Mouse (Mus musculus): Measurements from ENCODE around the gene Hs6st1.
"Not testable (repeated sequence)": the region's sequence is repeated elsewhere in the genome, so short reads cannot be mapped to it uniquely, and the experiment has no call there.

Gene Hs6st1

DNA sequence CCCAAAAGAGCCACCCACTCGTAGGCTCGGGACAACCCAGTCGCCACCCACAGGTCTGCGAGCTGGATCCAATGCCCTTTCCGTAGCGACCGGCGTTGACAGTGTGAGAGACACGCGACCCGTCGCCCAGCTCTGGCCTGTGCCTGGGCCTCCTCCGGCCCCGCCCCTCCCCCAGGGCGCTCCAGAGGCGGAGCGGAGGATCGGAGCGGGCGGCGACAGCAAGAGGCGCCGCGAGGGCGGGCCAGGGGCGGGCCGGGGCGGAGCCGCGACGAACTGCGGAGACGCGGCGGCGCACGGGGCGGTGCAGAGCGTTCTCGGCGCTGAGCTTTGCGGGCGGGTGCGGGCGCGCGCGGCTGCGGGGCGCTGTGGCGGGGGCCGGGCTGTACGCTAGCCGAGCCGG lies at the start of gene Hs6st1:
Gene Hs6st1 (plus strand): TSS at position 325 of the 400 bp plus-strand sequence.
- CTCF ChIA-PET: interaction anchor here (0.7 kb wide), 2 partner anchors 324 to 1340 kb away, joined by 3 to 4 read pairs; no protein-coding TSS in a partner anchor

DNA sequence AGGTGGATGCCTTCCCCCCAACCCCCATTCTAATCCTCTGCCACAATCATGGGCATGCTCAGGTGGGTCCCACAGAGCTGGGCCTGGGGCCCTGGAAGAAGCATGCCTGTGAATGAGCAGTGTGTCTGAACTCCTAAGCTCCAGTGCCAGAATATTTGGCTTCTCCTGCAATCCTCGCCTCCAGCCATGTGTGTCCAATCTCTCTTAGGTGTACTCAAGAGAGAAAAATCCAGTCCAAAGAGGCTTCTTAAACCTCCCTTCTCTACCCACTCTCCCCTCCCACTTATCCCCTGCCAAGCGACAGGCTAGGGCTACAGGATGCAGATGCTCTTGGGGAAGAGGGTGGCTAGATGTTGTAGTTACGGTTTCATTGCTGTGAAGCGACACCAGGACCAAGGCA lies 49.6 kb upstream of the Hs6st1 start:
- CTCF ChIA-PET: no interaction called here

DNA sequence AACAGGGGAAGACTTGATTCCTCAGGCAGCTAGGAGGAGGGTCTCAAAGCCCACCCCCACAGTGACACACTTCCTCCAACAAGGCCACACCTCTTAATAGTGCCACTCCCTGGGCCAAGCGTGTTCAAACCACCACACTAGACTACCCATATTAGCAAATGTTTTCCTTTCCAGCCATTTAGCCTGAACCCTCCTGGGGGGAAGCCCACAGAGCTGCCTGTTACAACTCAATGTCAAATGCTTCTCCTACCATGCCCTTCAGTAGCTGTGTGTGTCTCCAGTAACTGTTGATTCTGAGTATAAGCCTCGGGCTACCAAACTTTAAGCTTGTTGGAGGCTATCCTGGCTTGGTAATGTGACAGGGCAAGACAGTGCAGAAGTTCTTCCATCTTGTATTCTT lies 49.0 kb upstream of the Hs6st1 start:
- CTCF ChIA-PET: no interaction called here

DNA sequence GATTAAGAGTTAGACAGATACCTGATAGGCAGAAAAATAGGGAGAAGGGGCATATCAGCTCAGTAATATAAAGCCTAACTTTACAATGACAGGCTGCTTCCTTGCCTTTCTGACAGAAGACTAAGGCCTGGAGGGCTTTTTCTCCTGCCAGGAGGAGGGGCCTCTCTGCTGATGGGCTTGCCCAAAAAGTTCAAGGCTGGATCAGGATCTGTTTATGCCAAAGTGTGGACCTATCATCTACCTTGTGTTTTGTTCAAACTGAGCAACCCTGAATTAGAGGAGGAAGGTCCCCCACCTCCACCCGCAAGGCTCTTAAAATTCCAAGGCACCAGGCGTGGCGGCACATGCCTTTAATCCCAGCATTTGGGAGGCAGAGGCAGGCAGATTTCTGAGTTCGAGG lies 47.9 kb upstream of the Hs6st1 start:
- CTCF ChIA-PET: no interaction called here

DNA sequence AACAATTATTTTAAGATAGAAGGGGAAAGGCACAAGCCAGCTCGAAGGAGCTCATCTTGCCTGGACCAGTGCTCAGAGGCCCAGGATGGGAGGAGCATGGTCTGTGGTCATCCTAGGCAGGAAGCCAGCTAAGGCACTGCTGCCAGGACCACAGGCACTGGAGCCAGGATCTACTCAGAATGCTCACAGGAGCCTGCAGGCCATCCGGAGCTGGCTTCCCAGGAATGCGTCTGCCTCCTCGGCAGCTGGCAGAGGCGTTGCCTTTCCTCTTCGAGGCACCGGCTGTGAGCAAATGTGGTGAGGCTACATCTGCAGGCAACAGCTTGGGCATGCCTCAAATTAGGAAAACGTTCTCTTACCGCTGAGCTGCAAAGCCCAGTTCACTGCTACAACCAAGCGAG lies 37.8 kb upstream of the Hs6st1 start:
- CTCF ChIA-PET: no interaction called here

DNA sequence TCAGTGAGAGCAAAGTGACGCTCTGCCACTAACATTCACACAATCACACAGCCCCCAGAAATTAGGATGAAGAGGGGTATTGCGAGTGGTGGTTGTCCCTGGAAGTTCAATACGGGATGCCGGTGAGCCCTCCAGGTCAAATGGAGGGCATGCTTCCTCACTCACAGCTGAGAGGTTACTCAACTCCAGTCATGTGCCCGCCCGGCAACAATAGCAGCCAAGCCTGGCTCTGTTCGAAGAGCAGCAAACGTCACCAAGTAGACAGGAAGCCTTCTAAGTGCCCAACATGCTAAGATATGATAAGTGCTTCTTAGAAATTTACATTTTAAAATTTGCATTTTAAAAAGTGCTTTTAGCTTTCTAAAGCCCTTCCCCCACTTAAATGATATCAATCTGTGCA lies 29.4 kb upstream of the Hs6st1 start:
- CTCF ChIA-PET: no interaction called here

DNA sequence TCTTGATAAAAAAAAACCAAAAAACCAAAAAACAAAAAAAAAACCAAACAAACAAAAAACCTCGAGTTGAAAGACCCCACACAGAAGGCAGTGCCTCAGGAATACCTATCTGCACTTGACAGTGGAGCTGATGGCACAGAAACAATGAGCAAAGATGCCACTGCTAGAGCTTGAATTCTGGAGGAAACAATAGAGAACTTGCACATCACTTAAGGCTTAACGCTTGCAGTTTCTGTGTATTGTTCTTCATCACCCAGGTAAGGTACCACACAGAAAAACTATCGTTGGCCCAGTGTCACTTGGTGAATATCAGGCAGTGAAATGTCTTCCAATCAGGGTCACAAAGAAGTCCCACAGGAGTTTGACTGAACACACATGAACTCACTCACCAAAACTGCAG lies 26.1 kb upstream of the Hs6st1 start:
- CTCF ChIA-PET: no interaction called here

DNA sequence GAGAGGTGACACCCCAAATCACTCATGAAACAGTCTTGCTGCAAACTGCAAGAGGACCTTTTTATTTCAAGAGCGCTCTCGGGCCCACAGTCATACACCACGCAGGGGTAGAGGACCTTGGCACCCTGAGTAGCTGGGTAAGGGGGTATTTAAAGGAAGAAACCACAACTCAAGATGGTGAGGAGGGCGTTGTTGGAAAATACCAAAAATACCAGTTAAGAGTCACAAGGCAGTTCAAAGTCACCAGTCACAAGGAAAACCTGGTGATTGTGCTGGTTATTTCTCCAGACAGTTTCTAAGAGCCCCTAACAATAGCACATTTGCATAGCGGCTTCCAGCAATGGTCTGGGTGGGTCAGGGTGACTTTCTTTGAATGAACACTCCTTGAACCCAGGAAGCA lies 24.4 kb upstream of the Hs6st1 start:
- CTCF ChIA-PET: not testable (repeated sequence)

DNA sequence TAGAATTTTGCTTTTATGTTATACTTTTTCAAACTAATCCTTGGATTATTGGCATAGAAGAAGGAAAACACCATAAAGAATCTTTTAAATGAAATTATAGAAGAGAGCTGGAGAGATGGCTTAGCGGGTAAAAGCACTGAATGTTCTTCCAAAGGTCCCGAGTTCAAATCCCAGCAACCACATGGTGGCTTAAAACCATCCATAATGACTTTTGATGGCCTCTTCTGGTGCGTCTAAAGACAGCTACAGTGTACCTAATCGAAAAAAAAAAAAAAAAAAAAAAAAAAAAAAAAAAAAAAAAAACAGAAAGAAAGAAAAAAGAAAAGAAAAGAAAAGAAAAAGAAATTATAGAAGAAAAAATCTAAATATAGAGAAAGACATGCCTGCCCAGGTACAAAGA lies 23.9 kb upstream of the Hs6st1 start:
- CTCF ChIA-PET: interaction anchor here (0.6 kb wide), 1 partner anchor 57 kb away, joined by 14 read pairs; no protein-coding TSS in a partner anchor

DNA sequence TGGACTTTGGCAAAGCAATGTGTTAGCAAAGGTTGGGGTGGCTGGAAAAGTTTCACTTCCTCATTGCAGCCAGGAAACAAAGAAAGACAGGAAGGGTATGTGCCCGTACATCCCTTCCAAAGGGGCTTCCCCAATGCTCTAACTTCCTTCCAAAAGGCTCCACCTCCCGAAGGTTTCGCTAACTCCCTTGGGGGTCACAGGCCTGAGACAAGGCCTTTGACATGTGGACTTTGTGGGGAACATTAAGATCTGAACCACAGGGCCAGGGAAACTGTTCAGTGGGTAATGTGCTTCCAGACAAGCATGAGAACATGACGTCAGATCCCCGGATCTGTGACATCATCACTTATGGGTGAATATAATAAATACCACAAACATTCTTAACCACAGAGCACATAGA lies 15.5 kb upstream of the Hs6st1 start:
- CTCF ChIA-PET: no interaction called here

DNA sequence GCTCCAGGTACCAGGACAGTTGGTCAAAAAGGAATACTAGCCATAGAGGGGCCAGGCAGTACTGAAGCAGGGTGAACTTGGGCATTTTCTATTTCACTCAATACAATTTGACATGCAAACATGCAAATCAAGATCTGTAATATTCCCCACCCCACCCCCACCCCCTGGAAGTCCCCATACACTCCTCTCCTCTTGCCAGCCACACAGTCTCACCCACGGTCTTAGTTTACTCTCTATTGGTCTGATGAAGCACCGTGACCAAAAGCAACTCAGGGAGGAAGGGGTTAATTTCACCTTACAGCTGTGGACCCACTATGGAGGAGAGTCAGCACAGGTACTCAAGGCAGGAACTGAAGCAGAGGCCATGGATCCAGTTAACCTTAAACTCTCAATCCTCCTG lies 14.6 kb upstream of the Hs6st1 start:
- CTCF ChIA-PET: no interaction called here

DNA sequence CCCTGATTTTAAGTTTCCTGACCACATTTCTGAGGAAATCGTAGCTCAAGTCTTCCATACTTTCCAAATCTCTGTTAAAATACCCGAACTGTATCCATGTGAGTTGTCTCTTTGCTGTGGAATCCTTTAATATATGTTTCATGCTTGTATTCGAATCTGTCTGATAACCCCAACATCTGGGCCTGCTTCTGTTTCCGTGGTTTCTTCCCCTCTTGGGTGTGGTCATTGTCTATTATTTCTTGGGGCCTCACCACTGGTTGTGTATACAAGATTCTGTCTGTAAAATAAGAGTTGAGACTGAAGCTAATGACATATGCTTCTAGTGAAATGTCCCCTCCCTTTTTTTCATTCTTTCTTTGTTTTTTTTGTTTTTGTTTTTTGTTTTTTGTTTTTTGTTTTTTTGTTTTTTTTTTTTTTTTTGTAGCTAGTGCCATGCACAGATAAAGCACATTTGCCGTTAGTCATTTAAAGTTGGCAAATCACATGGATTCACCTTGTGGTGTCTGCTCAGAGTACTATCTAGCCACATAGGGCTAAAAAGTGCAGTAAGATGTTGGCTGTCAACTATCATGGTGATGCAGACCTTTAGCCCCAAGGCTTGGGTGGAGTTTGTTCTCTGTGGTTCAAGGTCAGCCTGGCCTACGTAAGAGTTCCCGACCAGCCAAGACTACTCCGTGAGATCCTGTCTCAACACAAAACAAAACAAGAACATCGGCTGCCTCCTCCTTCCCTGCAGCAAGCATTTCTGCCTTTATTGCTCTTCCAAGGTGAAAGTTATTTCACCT lies 13.8 kb upstream of the Hs6st1 start:
- CTCF ChIA-PET: interaction anchor here (0.6 kb wide), 1 partner anchor 11 kb away, joined by 3 read pairs; no protein-coding TSS in a partner anchor

DNA sequence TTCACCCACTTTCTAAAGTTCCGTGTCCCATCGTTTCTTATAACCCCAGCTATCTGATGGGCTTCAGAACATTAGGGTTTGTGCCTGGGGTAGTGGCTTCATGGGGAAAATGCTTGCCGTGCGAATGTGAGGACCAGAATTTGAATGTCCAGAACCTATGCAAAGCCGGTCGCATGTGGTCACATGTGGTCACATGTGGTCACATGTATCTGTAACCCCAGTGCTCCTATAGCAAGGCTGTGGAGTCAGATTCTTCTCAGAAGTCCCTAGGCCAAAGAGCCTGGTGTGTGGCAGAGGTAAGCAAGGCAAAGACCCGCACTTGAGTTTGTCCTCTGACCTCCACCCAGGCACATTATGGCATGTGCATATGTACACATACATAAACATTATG lies 13.2 kb upstream of the Hs6st1 start:
- CTCF ChIA-PET: no interaction called here

DNA sequence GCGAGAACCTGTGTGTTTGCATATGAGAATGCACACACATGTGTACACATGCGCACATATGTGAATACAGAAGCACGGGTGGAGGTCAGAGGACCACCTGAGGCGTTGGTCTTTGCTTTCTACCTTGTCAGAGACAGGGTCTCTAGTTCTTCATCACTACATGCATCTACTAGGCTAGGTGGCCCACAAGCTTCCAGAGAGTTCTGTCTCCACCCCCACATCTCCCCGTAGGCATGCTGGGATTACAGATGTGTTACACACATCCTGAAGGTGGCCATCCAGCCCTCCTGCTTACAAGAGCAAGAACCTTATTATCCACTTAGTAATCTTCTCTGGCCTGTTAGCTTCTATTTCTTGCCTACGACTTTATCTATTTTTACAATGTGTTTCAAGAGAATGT lies 8.8 kb upstream of the Hs6st1 start:
- CTCF ChIA-PET: interaction anchor here (0.6 kb wide), 1 partner anchor 11 kb away, joined by 3 read pairs; no protein-coding TSS in a partner anchor

DNA sequence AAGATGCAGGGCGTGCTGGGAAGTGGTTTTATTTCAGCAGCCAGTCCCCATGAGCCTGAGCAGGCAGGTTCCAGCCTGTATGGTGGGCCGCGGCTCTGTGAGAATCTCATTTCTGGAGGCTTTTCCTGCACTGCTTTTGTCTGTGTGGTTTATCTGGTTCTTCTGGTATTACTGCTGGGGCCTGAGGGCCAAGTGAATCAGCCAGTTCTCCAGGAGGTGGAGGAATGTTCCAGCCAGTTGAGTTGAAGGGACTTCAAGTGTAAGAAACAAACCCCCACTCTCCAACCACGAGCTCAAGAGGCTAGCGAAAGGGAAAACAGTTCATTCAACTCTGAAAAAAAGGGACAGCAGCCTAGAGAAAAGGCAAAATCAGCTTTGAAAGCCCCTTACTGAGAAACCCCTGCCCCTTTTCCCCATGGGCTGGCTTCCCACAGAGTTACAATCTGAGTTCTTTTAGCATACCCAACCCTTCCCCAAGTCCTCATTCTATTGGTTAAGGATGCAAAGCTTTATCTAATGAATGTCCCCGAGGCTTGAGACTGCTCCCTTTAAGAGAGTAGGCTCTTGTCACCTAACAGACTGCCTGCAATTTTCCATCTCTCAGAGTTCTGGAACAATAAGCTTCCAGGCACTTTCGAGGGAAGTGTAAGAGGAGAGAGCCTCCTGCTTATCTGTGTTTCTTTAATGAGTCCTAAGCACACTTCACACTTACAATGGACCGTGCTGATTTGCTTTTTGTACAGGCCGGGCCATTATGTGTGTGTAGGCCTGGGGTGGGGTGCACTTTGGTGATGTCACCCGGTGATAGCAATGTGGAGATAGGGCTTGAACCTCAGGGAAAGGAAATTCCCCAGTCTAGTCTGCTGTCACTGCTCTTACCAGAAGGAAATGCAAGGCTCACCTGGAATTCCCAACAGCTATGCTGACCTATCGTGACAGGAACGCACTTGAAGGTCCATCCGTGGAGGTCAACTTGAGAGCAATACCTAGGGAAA lies 7.9 kb upstream of the Hs6st1 start:
- CTCF ChIA-PET: no interaction called here

DNA sequence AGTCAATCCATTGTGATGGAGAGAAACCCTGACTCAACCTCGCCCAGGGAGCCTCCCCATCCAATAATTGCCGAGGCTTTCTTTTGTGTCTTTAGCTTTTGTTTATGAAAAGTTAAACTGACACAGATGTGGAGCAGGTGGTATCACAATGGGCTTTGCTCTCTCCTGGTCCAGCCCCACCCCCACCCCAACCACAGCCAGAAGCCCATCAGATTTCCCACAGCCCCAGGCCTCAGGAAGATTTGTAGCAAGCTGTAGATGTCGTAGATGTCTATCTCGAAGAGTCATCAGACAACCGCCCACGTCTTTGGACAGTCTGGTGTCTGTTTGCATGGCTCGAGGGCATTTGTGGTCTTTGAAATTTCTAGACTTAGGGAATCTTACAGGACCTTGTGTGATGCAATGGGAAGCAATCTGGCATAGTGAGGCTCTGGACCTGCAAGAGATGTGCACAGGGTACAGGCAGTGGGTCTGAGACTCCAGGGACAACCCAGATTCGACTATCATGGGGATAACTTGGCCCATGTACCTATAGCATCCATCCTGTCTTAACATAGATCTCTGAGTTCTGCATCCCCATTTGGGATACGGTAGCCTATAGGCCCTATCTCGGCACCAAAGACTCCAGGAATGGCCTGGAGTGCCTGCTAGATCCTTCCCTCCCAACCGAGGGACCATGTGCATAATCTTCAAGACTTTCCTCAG lies 6.8 kb upstream of the Hs6st1 start:
- CTCF ChIA-PET: no interaction called here

DNA sequence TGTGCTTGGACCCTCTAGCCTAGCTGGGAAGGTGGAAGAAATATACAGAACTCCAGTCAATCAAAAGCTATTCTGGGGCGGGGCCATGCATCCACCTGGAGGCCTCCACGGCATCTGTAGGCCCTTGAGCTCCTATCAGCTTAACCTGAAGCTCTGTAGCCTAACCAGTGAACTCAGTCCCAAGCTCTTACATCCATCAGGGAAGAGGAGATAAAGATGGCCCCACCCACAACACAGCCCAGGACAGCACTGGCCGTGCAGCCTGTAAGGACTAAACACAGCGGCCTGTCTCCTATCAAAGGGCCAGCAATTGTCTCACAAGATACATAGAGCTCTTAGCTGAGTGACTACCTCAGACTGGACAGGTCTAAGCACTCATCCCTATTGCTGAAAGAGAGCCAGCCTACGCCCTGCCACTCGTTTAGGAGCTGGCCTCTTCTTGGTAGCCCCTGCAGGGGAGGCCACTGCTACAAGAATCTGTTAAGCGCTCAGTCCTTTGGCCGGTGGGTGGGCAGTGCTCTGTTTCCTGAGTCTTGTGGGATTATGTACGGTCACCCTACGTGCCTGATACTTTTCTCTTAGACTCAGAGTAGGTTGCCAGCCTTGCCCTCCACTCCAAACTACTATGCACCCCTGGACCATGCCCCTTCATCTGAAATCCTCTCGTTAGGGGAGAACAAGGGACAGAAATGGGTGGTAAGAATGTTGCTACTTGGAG lies 6.0 kb upstream of the Hs6st1 start:
- CTCF ChIA-PET: no interaction called here

DNA sequence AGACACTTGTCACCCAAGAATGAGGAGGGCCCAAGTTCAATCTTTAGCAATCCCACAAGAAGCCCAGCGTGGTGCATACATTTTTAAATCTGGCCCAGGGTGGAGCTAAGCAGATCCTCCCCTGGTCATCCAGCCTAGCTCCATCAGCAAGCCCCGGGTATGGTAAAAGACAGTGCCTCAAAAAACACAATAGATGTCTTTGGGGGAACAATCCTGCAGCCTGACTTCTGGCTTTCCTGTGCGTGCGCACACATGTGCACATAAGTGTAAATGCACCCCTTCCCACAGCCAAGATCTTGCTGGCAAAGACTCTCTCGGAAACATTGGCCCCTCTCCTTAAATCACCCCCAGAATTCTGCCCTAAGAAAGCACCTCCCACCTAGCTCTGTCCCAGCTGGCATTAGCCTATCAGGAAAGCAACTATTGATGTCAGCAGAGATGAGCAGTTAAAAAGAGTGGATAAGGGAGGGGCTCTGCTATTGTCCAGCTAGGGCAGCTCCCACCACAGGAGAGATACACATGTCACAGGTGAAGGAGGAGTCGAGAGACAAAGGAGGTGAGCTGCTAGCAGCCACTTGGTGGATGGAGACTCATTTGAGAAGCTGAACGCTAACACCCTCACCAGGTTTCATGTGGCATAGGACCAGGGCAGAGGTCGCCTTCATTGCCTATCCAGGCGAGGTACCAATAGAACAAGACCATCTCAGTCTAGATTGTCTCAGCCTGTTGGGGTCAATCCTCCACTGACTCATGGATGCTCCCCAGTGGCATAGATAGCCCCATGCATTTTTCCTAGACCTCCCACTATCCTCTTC lies 5.2 kb upstream of the Hs6st1 start:
- CTCF ChIA-PET: no interaction called here

DNA sequence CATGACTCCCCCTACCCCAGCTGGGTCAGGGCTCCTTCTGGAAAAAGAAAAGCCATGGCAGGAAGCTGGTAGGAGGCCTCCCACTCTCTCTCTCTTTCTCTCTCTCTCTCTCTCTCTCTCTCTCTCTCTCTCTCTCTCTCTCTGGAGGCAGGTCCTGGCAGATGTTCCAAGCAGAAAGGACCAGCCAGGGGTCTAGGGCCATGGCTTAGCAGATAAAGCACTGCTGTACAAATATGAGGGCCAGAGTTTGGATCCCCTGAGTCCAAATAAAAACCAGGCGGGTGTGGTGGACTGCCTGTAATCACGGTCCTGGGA lies 4.6 kb upstream of the Hs6st1 start:
- CTCF ChIA-PET: interaction anchor here (0.7 kb wide), 1 partner anchor 20 kb away, joined by 3 read pairs; no protein-coding TSS in a partner anchor

DNA sequence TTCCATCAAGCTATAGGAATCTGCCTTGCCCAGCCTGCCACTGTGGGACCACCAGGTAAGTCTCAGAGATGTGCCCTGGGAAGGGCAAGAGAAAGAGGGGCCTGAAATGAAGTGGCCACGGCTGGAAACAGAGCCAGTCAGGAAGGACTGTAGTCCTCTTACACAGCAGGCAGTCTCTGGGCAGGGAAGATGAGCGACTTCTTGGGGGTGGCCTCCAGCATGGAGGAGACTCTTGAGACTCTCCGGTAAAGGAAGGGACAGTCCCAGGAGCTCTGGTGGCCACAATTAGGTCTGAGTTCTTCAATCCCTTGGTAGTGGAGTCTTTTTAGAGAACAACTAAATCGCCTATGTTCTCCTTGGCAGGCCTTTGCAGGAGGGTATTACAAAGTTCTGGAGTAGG lies 4.0 kb upstream of the Hs6st1 start:
- CTCF ChIA-PET: interaction anchor here (0.7 to 1.3 kb wide), 2 partner anchors 20 to 68 kb away, joined by 3 read pairs; no protein-coding TSS in a partner anchor
